Mouse (Mus musculus) pancreas, adult 10 weeks (tissue): Measurements from ENCODE around the gene Tyw3. TPM values are rescaled to one million over a fixed set of nuclear protein-coding genes. Genes with fewer than 3 reads are reported as not detected.

Experiments used
- polyA plus RNA-seq: library from polyadenylated mRNA; stranded (reverse); fragments of 350-450 nt; fragmentation: Illumina TruSeq; extraction: RNeasy Lipid Tissue Mini Kit (QIAGEN cat#74804); gene quantifications from one replicate; pipeline ENCODE4 v1.2.3, GENCODE M21; 2015; ENCODE audit warnings: low read depth, low replicate concordance; ENCODE audit not compliant: insufficient read depth

Tyw3 gene
- polyA plus RNA-seq = 1.3 TPM

GRCm38 (mm10) chr3:154596934-154597554, at the start of gene Tyw3:
Gene Tyw3, minus strand, starts transcription at chr3:154597104.

GRCm38 (mm10) chr3:154596488-154596933, 393 bp downstream of the Tyw3 start, which contains the start of gene Cryz:
Gene Cryz, plus strand, starts transcription at chr3:154596711.

Other genes with a start within 250 kb of the Tyw3 start
- 4.1 TPM for gene Cryz, start 393 bp downstream of the Tyw3 start, polyA plus RNA-seq
- gene Erich3, start 66.8 kb upstream of the Tyw3 start, polyA plus RNA-seq = 1.2 TPM